Mouse (Mus musculus): ENCODE results near the gene Gbx2.

Gbx2 gene

GRCm38 (mm10) chr1:89912392-89912791, 18.6 kb downstream of the Gbx2 start:
- DNase-seq (ENCODE audit: low read depth, low spot score): no peak

GRCm38 (mm10) chr1:89909796-89910195, 21.2 kb downstream of the Gbx2 start:
- DNase-seq (ENCODE audit: low read depth, low spot score): no peak

- no peak for DNase-seq (ENCODE audit: low read depth, low spot score)
These were observed 28.3 kb downstream of the Gbx2 start for GRCm38 (mm10) chr1:89902641-89903040.

- DNase-seq (ENCODE audit: low read depth, low spot score): no peak
These were observed 28.7 kb downstream of the Gbx2 start for GRCm38 (mm10) chr1:89902236-89902635.

- no peak for DNase-seq (ENCODE audit: low read depth, low spot score)
These were observed 29.6 kb downstream of the Gbx2 start for GRCm38 (mm10) chr1:89901381-89901780.

- DNase-seq (ENCODE audit: low read depth, low spot score): no peak
These were observed 31.1 kb downstream of the Gbx2 start for GRCm38 (mm10) chr1:89899761-89900445.

- no peak for DNase-seq (ENCODE audit: low read depth, low spot score)
These were observed 31.9 kb downstream of the Gbx2 start for GRCm38 (mm10) chr1:89899036-89899435.

DNA sequence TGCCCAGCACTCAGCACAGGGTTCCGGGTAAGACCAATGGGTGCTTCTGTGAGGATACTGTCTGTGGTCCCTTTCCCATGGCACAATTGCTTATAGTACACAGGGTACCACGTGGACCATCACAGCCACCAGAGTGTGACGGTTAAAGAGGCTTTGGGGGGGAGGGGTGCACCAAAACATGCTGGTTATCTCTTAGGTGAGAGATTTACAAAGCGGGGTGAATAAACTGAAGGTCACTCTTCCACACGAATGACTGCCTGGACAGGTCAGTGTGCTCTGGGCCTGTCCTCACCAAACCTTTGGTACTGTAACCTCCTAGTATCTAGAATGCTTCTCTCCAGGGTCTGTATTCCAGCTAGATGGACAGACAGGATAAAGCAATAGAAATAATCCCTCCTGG, 35.2 kb downstream of the Gbx2 start:
- no peak for DNase-seq (ENCODE audit: low read depth, low spot score)

DNA sequence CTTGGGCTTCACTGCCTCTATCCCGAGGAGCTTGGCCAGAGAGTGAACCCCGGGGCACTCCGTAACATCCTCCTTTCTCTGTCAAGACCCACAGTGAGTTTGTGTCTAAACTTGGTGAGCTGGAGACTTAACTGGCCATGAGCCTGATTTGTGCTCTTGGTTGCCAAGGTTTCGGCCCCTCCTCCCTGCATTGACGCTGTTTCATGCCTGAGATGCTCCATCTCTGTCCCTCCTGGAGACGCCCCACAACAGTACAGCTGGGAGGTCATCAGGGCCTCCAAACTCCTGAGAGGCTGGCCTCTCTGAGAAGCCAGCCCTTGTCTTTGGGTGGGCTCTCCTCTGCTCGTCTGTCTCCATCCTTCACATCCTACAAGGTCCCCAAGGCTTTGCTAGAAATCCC, 38.7 kb downstream of the Gbx2 start:
- DNase-seq (ENCODE audit: low read depth, low spot score): no peak

DNA sequence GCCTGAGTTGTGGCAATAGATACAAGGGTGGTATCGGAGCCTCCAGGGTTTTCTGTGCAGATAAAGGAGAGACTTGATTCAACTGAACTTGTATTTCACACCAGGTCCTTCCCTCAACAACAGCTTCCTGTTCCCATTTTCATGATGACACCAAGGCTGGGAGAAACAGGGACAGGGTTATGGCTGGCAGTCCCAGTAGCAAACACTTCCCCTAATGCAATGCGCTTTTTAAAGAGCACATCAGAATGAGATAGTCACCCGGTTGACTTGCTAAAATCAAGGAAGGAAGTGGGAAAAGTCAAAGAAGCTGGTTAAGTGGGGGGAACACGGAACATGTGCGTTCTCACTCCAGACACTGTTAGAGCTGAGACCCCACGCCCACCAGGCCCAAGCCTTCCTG, 39.6 kb downstream of the Gbx2 start:
- DNase-seq (ENCODE audit: low read depth, low spot score): no peak

GRCm38 (mm10) chr1:89885696-89886095, 45.3 kb downstream of the Gbx2 start:
- peak; percentile 61 for DNase-seq (ENCODE audit: low read depth, low spot score)

- no peak for DNase-seq (ENCODE audit: low read depth, low spot score)
These were observed 46.6 kb downstream of the Gbx2 start for GRCm38 (mm10) chr1:89884335-89884734.

- DNase-seq (ENCODE audit: low read depth, low spot score): no peak
These were observed 50.1 kb downstream of the Gbx2 start for GRCm38 (mm10) chr1:89880834-89881233.

DNA sequence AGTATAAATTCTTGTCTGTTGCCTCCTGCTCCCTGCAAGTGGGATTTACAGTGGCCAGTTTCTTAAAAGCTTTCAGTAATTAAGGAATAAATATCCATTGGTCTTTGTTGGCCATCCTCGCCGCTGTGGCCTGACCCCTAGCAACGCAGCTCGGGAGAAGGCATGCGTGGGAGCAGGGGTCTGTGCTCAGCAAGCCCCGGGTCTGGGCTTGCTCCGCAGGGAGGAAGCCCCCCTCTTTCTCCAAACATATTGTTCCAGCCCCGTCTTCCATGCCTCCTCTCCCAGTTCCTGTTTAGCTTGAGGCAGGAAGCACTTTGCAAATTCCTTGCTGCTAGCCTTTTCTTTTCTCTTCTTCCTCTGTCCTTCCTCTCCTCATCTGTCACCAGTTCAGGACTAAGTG, 50.8 kb downstream of the Gbx2 start:
- no peak for DNase-seq (ENCODE audit: low read depth, low spot score)

DNA sequence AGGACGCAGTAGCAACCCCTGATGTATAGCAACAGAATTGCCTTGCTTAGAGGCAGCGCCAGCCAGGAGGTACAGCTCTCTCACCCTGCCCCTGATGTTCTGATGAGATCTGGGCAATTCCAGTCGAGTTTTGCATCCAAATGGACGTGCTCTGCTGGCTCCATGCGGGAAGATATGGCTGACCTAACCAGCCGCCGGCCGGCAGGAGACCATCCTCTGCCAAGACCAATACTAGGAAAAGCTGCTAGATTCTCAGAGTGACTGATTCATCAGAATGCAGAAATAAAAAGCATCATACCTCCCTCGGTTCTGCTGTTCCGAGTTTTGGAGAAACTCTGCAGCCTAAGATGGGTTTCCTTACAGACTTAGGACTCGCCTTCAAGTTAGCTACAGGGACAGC, 52.5 kb downstream of the Gbx2 start:
- no peak for DNase-seq (ENCODE audit: low read depth, low spot score)

Measured in retina, adult 2 months (tissue).